Mouse (Mus musculus) limb, embryonic 12.5 days (tissue): ENCODE data around the gene Cdkl5. TPM values are rescaled to one million over a fixed set of nuclear protein-coding genes. Genes with fewer than 3 reads are reported as not detected.

Source experiments
- ATAC-seq: fragments of 200-750 bp; cut with Nextera tagmentation; 2 replicates; pipeline ENCODE4 v1.8.0; 2017; ENCODE audit warnings: low read depth, moderate TSS enrichment; ENCODE audit not compliant: insufficient number of reproducible peaks, insufficient read depth, low FRiP score, low TSS enrichment
- H3K27ac ChIP-seq: fragments of 300-500 bp; sonication (generic); 2 replicates; pipeline ENCODE4 v1.5.1; 2016; ENCODE audit warnings: mild to moderate bottlenecking, moderate library complexity
- H3K27me3 ChIP-seq: fragments of 300-500 bp; sonication (generic); 2 replicates; pipeline ENCODE4 v1.6.1; 2016; ENCODE audit warnings: mild to moderate bottlenecking, moderate library complexity
- H3K36me3 ChIP-seq: fragments of 300-500 bp; sonication (generic); 2 replicates; pipeline ENCODE4 v1.6.1; 2016; ENCODE audit warnings: mild to moderate bottlenecking, moderate library complexity
- H3K4me1 ChIP-seq: fragments of 300-500 bp; sonication (generic); replicated peaks from 2 replicates; pipeline ENCODE4 v1.6.1; 2016
- H3K4me2 ChIP-seq: fragments of 300-500 bp; sonication (generic); 2 replicates; pipeline ENCODE4 v1.6.1; 2016; ENCODE audit warnings: mild to moderate bottlenecking, moderate library complexity
- H3K4me3 ChIP-seq: fragments of 300-500 bp; sonication (generic); replicated peaks from 2 replicates; pipeline ENCODE4 v1.5.1; 2016; ENCODE audit warnings: mild to moderate bottlenecking
- H3K9ac ChIP-seq: fragments of 300-500 bp; sonication (generic); replicated peaks from 2 replicates; pipeline ENCODE4 v1.6.1; 2016; ENCODE audit warnings: mild to moderate bottlenecking, moderate library complexity
- H3K9me3 ChIP-seq: fragments of 300-500 bp; sonication (generic); 2 replicates; pipeline ENCODE4 v1.6.1; 2016; ENCODE audit warnings: mild to moderate bottlenecking, moderate library complexity
- WGBS: fragments of 180-500 bp; shearing (Covaris S2); methylation state at CpG from one replicate; pipeline ENCODE4 v1.1.7; 2016; 5-methylcytosine and 5-hydroxymethylcytosine counted together
- polyA plus RNA-seq: library from polyadenylated mRNA; unstranded; fragments of >200 nt; fragmentation: Nextera tagmentation; extraction: Ambion mirVana; gene quantifications from 2 replicates; pipeline ENCODE4 v1.2.1, GENCODE M21; 2016

The Cdkl5 gene
- polyA plus RNA-seq, 1 experiment from 2014 or later, result 1.4 TPM

DNA sequence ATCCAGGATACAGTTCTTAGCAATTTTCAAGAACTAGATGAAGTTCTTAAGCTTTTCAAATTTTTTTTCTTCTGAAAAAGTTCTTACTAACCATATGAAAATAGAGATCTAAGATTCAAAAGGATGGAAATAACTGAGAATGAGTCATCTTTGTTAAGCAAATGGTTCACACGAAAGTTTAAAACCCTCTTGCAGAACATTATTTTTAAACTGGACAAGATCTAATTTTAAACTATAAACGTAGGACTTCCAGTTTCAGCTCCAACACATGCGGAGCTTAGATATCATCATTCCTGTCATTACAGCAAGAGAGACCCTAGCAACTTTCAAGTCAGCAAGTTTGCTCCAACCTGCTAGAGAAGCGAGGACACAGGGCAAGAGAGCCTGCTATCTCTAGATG is 88.0 kb downstream of the Cdkl5 start:
- Histone ChIP-seq H3K4me1 (no peaks in the 10 kb centered on the region), H3K9me3 (no peaks in the 10 kb centered on the region), H3K27ac (no peak overlapping the region), H3K9ac (no peak overlapping the region), H3K4me2 (no peak overlapping the region), H3K27me3 (peaks cover 31% of the 10 kb centered on the region), H3K36me3 (no peaks in the 10 kb centered on the region), H3K4me3 (no peak overlapping the region)
- no peak for ATAC-seq
- WGBS, result 87% methylated on average over 4 of the region's 4 CpGs

DNA sequence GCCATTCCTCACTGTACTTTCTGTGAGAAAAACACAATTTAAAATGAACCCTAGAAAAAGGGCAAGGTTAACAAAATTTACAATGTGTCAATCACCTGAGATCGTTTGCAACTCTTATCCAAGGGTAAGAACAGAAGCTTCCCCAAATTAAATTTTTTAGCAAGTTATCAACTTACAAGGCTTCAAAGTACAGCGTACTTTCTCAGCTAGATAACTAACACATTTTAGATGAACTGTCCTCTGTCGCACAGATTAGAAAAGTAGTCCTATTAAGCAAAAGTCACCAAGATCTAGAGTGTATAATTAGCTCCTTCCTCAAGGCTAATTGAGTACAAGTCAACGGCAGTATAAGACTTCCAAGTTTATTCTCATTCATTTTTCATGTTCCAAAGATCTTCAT is 88.6 kb downstream of the Cdkl5 start:
- H3K4me2 ChIP-seq, result no peak overlapping the region
- no peak overlapping the region for H3K9ac ChIP-seq
- no peak overlapping the region for H3K4me3 ChIP-seq
- H3K4me1 ChIP-seq, result no peaks in the 10 kb centered on the region
- no peaks in the 10 kb centered on the region for H3K36me3 ChIP-seq
- H3K27me3 ChIP-seq, result peaks cover 28% of the 10 kb centered on the region
- H3K27ac ChIP-seq, result no peak overlapping the region
- ATAC-seq, result no peak
- 63% methylated on average over 4 of the region's 4 CpGs for WGBS
- H3K9me3 ChIP-seq, result no peaks in the 10 kb centered on the region

- no peak for ATAC-seq
- no peak overlapping the region for H3K9ac ChIP-seq
- H3K9me3 ChIP-seq, result no peaks in the 10 kb centered on the region
- H3K36me3 ChIP-seq, result no peaks in the 10 kb centered on the region
- no peaks in the 10 kb centered on the region for H3K4me1 ChIP-seq
- peaks cover 26% of the 10 kb centered on the region for H3K27me3 ChIP-seq
- 69% methylated on average over 2 of the region's 2 CpGs for WGBS
- H3K4me3 ChIP-seq, result no peak overlapping the region
- no peak overlapping the region for H3K4me2 ChIP-seq
- H3K27ac ChIP-seq, result no peak overlapping the region
Observed at GRCm38 (mm10) chrX:160905041-160905678, 89.3 kb downstream of the Cdkl5 start.

GRCm38 (mm10) chrX:160901118-160901517 is 93.4 kb downstream of the Cdkl5 start:
- no peak overlapping the region for H3K9ac ChIP-seq
- 94% methylated on average over 2 of the region's 2 CpGs for WGBS
- no peak overlapping the region for H3K27ac ChIP-seq
- no peaks in the 10 kb centered on the region for H3K4me1 ChIP-seq
- H3K36me3 ChIP-seq, result no peaks in the 10 kb centered on the region
- H3K9me3 ChIP-seq, result no peaks in the 10 kb centered on the region
- no peak overlapping the region for H3K4me3 ChIP-seq
- no peak overlapping the region for H3K4me2 ChIP-seq
- no peak for ATAC-seq
- peaks cover 34% of the 10 kb centered on the region for H3K27me3 ChIP-seq

- 70% methylated on average over 1 of the region's 1 CpGs for WGBS
- Histone ChIP-seq H3K27ac (no peak overlapping the region), H3K9me3 (no peaks in the 10 kb centered on the region), H3K9ac (no peak overlapping the region), H3K27me3 (peaks cover 18% of the 10 kb centered on the region), H3K36me3 (no peaks in the 10 kb centered on the region), H3K4me2 (no peak overlapping the region), H3K4me3 (no peak overlapping the region), H3K4me1 (no peaks in the 10 kb centered on the region)
- no peak for ATAC-seq
Observed at GRCm38 (mm10) chrX:160892077-160892476, 102.4 kb downstream of the Cdkl5 start.

- H3K36me3 ChIP-seq, result no peaks in the 10 kb centered on the region
- H3K9ac ChIP-seq, result no peak overlapping the region
- H3K27ac ChIP-seq, result no peak overlapping the region
- H3K9me3 ChIP-seq, result no peaks in the 10 kb centered on the region
- WGBS, result 77% methylated on average over 2 of the region's 2 CpGs
- H3K4me1 ChIP-seq, result no peaks in the 10 kb centered on the region
- H3K4me2 ChIP-seq, result no peak overlapping the region
- peaks cover 33% of the 10 kb centered on the region for H3K27me3 ChIP-seq
- H3K4me3 ChIP-seq, result no peak overlapping the region
- no peak for ATAC-seq
Observed at GRCm38 (mm10) chrX:160886301-160886700, 108.2 kb downstream of the Cdkl5 start.

DNA sequence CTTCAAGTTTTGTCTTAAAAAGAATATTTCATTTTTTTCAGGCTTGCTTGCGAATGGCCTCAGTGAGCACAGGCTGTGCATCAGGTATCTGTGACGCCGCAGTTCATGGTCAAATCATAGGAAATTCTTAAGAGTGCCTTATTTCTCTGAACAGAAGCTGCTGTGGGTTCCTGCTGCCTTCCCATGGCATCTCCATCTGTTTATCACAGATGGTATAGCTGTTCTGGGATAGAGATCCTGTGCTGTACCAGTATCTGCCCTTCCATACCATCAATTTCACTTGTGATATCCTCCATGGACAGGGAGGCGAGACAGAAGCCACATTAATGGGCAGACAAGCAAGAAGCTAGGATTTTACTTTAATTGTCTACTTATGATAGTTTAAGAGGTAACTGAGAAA is 127.9 kb downstream of the Cdkl5 start:
- no peaks in the 10 kb centered on the region for H3K4me1 ChIP-seq
- H3K9me3 ChIP-seq, result no peaks in the 10 kb centered on the region
- no peak overlapping the region for H3K4me3 ChIP-seq
- 93% methylated on average over 4 of the region's 4 CpGs for WGBS
- H3K27me3 ChIP-seq, result peaks cover 23% of the 10 kb centered on the region
- no peaks in the 10 kb centered on the region for H3K36me3 ChIP-seq
- H3K27ac ChIP-seq, result no peak overlapping the region
- ATAC-seq, result no peak
- no peak overlapping the region for H3K4me2 ChIP-seq
- H3K9ac ChIP-seq, result no peak overlapping the region

DNA sequence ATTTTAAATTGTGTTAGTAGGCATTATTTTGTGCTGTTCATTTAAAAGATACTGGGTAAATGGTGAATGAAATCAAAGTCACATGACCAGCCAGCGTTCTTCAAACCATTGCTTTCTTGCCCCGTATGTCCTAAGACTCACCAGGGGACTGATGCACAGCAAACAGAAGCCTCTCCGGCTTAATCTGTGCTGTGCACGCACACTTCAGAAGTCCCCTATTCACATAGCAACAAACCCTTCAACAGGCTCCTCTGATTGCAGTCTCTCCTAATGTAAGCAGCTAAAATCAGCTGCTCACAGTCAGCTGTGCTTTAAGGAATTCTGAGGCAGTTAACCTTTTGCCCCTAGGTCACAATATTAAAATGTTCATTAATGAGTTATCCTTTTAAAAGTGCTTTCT is 129.5 kb downstream of the Cdkl5 start:
- WGBS, result 86% methylated on average over 4 of the region's 4 CpGs
- ATAC-seq, result no peak
- H3K36me3 ChIP-seq, result no peaks in the 10 kb centered on the region
- no peaks in the 10 kb centered on the region for H3K4me1 ChIP-seq
- no peak overlapping the region for H3K27ac ChIP-seq
- H3K9me3 ChIP-seq, result no peaks in the 10 kb centered on the region
- H3K9ac ChIP-seq, result no peak overlapping the region
- no peak overlapping the region for H3K4me3 ChIP-seq
- no peak overlapping the region for H3K4me2 ChIP-seq
- H3K27me3 ChIP-seq, result peaks cover 22% of the 10 kb centered on the region

DNA sequence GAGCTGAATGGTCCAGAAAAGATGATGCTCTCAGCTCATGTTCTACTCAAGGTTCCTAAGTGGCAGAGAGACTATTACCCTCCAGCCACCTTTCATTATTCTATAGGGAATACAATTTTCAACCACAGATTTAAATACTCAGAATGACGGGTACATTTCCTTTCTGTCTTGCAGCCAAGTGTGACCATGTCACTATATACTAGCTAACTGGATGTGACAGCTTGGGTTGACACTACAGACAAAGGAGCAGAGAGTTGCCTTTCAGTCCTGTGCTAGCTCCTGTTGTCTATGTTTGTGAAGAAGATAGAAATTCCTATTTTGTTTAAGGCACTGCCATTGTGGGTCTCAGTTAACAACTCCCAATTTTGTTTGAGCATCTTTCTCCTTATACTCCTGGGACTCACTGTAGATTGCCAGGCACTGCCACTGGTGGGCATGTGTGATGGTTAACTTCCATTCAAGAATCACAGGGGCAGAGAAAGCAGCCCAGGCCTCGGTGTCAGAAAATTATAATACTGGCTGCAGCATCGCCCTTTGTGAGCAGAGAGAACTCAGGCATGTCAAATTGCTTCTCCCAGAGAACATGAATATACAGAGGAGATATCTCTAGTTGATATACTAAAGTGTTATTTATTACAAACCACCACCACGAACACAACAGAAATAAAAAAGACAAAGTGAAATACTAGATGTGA is 130.7 kb downstream of the Cdkl5 start:
- no peak for ATAC-seq
- 85% methylated on average over 4 of the region's 4 CpGs for WGBS
- no peak overlapping the region for H3K4me3 ChIP-seq
- no peaks in the 10 kb centered on the region for H3K4me1 ChIP-seq
- H3K9ac ChIP-seq, result no peak overlapping the region
- peaks cover 17% of the 10 kb centered on the region for H3K27me3 ChIP-seq
- no peak overlapping the region for H3K27ac ChIP-seq
- H3K4me2 ChIP-seq, result no peak overlapping the region
- H3K9me3 ChIP-seq, result no peaks in the 10 kb centered on the region
- H3K36me3 ChIP-seq, result no peaks in the 10 kb centered on the region

GRCm38 (mm10) chrX:160808226-160808625 is 186.3 kb downstream of the Cdkl5 start:
- H3K9ac ChIP-seq, result no peak overlapping the region
- no peaks in the 10 kb centered on the region for H3K9me3 ChIP-seq
- H3K4me1 ChIP-seq, result no peaks in the 10 kb centered on the region
- no peak overlapping the region for H3K4me3 ChIP-seq
- no peaks in the 10 kb centered on the region for H3K36me3 ChIP-seq
- no peak overlapping the region for H3K4me2 ChIP-seq
- no peak overlapping the region for H3K27ac ChIP-seq
- no peak for ATAC-seq
- 85% methylated on average over 7 of the region's 7 CpGs for WGBS
- H3K27me3 ChIP-seq, result peaks cover 25% of the 10 kb centered on the region

- no peak overlapping the region for H3K4me3 ChIP-seq
- H3K27ac ChIP-seq, result no peak overlapping the region
- H3K9ac ChIP-seq, result no peak overlapping the region
- H3K9me3 ChIP-seq, result no peaks in the 10 kb centered on the region
- no peak overlapping the region for H3K4me2 ChIP-seq
- no peaks in the 10 kb centered on the region for H3K4me1 ChIP-seq
- no peak for ATAC-seq
- no peaks in the 10 kb centered on the region for H3K36me3 ChIP-seq
- H3K27me3 ChIP-seq, result peaks cover 30% of the 10 kb centered on the region
- WGBS, result 82% methylated on average over 4 of the region's 4 CpGs
Observed at GRCm38 (mm10) chrX:160804409-160805150, 189.9 kb downstream of the Cdkl5 start.
